Mouse (Mus musculus) urinary bladder, postnatal 4 days (tissue): ENCODE data around the gene Prdm5.

Source experiments
- DNase-seq, 2 experiments: peaks; one replicate each; pipeline ENCODE4 v3.0.0; 2021 to 2022; ENCODE audit warnings: low spot score in 2 of 2

Gene Prdm5

DNA sequence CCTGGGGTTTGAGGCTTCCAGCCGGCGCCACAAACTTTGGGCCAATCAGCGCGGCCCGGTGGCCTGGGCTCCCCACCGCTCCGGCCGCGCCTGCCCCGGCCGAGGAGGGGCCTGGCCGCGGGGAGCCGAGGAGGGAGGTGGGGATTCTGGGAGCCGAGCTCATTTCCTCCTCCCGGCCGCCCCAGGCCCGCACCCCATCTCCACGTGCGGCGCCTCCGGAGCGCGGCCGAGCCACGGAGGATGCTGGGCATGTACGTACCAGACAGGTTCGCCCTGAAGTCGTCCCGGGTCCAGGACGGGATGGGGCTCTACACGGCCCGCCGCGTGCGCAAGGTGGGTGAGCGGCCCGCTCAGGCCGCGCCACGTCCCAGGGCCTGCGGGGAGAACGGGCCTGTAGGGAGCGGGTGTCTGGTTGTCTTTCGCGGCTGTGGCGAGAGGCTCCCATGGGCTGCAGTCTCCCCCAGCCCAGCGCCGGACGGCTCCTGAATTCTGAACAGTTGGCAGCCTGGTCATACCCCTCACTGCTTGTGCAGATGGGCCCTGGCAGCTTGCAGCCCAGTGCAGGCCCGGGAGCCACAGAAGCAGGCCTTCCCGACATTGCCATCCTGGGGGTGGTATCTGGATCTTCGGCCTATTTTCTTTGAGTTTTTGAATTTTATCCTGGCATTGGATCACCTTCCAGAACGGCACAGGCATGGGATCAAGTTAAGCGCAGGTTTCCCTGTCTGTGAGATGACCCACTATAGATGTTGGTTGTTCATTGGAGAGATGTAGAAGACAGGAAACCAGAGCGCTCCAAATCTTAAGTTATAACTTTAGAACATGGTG lies at the start of gene Prdm5:
Gene Prdm5, plus strand, starts transcription at position 128 of the 828 bp plus-strand sequence.
- DNase-seq: peak; percentile 63 to 72

DNA sequence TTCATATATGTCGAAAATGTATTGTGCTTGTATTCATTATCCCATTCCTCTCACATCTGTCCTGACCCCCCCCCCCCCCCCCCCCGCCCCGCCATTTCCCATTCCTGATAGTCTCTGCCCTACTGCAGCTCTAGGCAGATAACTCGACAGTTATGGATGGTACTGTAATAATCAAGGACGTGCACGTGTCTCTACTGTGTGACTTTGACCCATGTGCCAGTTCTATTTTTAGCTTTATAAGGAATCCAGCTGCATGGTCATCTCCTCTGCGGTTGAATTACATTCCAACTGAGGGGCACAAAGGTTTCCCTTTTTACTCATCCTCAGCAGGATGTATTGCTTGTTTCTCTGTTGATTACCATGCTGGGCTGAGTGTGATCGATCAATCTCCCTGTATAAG lies 39.3 kb upstream of the Prdm5 start:
- DNase-seq: no peak

DNA sequence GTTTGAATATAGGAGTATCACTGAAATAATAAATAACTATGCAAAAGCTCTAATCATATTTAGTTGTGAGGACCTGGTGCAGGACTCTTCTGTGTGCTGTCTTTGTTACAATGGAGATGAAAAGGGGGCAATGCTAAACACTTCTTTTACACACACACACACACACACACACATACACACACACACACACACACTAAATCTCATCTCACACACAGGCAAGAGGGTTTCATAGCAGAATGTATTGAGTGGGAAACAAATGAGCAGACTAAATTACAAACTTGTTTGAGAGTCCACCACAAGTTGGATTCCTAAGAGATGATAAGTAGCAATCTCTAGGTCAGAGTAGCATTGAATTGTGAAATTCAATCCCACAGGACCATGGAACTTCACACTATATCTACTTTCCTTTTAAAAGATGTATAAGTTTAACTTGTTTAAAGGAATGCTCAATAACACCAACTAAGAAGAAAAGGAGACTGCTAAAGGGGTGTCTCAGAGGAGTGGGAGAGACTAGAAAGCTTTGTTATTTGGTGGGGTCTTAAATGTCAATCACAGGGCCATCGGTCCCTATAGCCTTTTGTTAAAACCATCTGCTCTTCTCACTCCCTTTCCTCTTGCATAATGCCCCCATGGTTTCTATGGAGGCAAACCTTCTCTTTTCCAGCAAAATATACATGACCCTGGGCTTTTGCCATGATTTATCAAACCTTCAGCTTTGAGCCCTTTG lies 35.5 kb upstream of the Prdm5 start:
- no peak for DNase-seq

DNA sequence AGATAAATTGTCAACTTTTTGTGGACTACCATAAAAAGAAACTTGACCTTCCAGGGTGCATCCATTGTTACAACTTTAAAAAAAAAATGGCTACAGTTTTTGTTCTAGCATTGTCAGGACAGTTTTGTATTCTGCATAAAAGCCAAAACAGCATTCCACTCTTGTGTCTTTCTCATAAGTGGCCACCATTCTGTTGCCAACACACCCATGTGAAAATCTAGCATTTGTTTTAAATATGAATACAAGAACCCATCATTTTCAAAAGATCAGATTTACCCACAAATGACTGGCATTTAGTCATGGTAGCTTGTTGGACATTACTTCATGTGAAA lies 35.0 kb upstream of the Prdm5 start:
- DNase-seq: no peak

DNA sequence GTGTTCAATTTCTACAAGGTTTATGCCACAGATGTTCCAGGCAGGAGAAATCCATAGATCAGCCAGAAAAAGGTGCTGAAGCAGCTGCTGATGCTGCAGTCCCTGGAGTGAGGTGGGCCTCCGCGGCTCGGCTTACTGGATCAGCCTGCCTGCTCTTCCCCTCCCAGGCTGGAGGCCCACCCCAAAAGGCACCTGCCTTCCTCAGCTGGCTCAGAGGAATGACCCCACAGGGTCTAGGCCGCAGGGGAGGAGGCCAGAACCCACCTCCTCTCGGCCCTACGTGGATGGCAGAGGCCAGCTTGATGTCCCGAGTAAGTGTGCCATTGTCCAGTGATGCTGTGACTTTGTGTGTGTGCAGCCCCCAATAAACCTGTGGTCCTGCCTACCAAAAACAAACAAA lies 20.6 kb upstream of the Prdm5 start:
- DNase-seq: no peak

DNA sequence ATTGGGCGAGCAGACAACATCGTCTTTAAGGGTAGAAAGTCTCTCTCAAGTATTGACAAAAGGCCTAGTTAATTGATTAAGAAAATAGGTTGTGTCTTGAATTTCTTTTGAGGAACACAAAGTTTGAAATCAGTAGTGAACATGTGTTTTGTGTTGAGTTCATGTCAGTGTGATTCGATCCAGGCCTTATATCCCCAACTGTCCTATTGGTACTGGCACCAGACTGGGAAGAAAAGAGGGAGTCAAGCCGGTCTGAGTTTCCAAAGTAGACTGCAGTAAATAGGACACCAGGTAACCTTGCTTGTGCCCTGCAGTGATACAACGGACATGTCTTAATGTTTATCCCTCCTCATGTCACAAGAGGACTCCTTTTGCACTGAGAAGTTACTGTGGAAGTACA lies 19.6 kb upstream of the Prdm5 start:
- DNase-seq: no peak

DNA sequence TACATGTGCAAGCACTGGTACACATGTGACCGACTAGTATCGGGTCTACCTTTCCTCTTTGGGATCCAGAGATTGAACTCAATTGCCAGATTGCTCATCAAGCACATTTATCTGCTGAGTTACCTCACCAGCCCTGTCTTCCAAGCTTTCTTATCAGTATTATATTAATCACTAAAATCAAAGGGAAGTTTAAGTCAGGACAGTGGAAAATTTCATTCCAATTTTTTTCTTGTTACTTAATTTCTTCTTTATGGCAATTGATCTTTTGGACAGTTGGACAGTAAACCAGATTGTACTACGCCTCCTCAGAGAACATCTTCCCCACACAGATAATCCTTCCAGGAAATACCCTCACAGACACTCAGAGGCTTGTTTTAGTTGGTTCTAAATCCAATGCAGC lies 18.7 kb upstream of the Prdm5 start:
- no peak for DNase-seq

DNA sequence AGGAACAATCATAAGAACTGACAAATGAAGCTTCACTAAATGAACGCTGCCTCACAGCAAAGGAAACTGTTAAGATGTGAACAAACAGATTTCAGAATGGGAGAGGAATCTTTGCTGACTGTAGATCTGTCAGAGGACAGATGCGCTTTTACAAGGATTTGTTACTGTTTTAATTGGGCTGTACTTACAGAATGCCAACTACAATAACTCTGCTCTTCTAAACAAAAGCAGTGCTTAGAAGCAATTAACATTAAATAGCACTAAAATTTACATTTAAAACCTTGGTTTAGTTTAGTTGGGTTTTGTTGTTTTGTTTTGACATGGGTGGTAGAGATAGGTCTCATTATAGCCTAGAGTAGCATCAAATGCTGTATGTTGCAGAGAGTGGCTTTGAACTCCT lies 14.3 kb upstream of the Prdm5 start:
- no peak for DNase-seq

DNA sequence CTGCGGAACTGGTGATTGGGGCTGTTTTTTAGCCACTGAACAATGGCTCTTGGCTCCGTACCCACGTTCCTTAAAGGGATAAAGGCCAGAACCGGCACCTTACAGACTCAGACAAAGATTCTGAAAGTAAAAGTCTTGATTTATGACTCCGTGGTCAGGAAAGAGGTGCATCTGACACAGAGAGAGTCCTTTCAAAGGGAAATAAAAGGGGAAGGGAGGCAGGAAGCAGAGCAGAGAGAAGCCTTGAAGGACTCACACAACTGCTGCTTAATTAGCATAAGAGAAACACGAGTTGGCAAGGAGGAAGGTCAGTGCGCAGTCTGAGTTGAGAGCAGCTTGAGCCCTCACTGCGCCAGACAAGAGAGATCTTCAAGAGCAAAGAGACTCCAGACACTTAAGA lies 13.7 kb upstream of the Prdm5 start:
- no peak for DNase-seq

DNA sequence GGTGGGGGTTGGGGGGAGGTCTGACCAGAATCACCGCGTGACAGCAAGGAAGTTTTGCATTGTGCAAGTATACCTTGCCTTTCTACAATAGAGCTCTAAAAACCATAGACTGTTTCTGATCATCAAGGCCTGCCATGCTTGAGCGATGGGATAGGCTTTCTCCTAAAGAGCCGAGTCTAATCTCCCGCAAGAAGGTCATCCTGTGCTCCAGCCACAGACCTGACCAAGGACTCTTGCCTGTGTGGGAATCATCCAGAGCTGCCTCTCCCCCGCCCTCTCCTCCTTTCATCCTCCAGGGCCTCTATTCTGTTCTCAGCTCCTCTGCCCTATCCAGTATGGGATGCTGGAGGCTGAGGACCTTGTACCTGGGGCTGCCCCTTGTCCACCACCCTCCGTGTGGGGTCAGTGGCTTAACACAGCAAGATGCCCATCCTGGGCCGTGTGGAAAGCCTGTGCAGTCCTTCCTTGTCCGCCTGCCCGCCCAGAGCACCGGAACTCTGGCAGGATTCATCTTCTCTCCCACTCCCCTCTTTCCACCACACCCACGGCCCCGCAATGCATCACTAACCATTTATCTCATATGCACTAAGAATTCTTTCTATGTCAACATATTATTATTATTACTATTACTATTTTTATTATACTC lies 12.9 kb upstream of the Prdm5 start:
- DNase-seq: no peak

DNA sequence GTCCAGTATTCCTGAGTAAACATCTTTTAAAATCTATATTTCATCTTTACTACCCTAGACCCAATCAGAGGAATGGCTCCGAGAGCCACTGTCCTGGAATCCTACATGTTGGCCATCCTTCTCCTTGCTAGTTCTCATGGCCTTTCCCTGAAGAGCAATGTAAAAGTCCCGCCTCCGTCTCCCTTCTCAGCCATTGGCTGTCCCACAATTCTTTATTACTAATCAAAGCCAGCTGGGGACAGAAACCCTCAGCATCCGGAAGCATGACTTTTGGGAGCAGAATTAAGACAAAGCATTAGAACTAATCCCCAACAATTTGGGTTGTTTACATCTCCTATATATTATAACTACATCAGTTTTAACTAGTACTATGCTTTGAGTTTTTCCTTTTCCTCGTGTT lies 10.9 kb upstream of the Prdm5 start:
- DNase-seq: no peak

DNA sequence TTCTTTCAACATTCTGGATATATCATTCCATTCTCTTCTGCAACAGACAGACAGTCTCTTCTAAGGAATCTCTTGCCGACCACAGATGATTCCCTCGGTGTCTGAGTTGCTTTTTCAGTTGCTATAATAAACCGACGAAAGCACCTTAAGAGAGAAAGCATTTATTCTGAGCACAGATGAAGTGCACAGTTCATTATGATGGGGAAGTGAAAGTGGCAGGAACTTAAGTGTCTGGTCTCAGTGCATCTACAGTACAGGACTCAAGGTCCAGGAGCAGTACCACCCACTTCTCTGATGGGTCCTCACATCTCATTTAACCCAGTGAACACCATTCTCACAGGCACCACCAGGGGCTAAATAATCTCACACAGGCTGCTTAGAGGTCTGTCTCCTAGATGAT lies 5.2 kb upstream of the Prdm5 start:
- DNase-seq: no peak

DNA sequence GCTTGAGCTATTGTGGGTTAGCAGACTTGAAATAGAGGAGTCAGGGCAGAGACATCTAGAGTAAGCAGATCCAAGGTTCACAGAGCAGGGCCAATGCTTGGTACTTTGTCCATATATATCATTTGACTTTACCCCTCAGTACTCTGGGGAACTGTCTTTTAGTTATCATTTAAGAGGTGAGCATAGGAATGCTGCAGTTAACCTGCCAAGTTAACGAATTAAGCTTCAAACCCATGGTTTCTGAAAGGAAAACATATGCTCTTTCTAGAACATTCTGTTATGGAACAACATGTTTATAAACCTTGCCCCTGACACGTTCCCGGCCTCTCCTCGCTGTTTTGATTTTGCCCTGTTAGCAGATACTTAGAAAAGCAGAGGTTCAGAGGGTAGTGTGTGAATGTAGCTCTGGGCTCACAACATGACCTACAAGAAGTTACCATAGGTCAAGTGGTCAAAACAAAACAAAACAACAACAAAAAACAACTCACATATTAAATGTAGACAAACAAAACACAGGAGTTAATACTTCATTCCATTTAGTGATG lies 973 bp downstream of the Prdm5 start:
- no peak for DNase-seq

DNA sequence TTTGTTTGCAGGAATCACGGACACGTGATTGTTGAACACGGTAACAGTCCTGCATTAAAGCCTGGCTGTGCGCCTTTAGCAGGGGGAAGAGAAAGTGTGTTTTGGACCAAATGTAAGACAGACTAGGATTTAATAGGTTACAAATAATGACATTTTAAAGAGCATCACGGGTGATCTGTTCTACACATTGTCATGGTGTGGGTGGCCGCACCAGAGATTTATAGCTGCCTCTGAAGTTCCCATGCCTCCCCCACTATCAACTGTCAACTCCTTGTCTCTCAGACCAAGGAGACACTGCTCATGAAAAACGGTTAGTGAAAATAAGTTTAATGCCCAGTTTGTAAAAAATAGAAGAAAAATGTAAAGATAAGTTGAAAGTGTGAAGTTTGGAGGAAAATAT lies 2.7 kb downstream of the Prdm5 start:
- no peak for DNase-seq

DNA sequence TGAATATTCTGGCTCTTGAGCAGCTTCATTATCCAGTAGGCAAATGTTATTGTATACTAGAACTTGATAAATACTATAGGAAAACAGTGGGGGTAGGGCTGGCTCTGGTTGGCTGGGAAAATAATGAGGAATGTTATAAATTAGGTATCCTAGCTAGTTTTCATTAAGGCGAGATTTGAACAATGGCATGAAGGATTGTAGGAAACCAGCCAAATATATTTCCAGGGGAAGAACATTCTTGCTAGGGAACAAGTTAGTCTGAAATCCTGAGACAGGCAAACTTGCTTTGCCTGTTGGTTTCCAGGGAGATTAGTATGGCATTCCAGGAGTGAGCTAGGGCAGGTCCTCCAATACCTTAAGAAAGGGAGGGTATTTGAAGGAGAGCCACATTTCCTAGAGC lies 4.9 kb downstream of the Prdm5 start:
- DNase-seq: no peak

DNA sequence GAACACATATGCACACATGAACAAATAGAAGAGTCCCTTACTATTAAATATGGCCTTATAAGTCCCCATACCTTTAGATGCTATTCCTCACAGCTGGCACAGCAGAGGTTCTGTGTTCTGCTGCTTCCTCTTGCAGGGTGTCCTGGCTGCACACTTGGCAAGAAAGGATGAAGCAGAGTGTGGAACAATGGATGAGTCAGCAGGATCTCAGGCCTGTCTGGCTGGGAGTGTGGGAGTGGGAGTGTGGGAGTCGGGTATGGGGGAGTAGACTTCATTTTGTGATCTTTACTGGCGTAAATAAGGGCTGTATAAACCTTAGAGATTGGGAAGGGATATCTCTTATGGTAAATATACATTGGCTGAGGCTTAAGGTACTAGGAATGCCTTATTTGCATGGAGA lies 14.1 kb downstream of the Prdm5 start:
- no peak for DNase-seq

DNA sequence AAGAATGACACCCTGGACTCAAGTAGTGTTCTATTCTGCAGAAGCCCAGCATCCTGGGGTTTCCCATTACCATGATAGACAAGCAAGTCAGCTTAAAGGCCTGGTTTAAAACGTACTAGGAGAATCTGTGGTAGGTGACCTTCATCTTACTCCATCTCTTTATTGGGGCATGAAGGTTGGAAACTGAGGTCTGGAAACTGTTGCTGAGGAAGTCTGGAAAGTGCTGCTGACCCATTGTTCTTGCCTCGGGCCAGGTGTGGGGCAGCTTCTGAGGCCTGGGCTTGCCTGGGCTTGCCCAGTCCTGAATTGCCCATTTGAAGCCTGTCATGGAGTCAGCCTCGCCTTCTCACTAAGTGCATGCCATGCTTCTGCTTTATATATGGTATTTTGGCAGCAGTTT lies 17.8 kb downstream of the Prdm5 start:
- no peak for DNase-seq

DNA sequence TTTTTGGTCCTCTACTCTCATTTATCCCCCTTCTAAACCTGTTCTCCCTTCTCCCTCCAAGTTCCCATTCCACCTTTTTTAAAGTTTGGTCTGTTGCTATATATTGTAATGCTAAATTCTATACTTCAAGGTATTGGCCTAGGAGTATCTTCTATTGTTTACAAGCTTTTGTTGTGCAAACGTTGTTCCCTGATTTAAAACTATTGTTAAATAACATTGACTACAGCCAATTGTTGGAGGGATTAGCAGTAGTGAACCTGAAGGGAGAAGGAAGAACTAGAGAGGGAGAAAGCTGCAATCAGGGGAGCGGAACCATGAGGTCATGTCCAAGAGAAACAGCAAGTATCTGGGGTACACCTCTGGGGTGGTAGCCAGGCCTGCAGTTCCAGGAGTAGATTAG lies 18.5 kb downstream of the Prdm5 start:
- DNase-seq: no peak

DNA sequence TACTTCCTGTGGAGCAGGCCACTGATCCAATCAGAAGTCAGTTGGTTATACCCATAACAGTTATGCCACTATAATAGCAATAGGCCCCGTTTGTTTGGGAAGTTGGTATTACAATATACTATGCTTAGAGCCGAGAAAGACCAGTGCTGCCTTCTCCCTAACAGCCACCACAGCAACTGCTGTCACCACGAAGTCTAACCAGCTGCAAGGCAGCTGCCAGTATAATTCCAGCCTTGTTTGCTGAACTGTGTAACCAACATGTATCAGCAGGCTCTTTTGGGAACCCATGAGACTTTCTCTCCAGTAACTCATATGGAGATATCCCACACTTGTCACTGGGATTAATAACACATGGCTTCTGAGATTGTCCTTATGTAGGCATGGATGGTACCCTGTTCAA lies 19.6 kb downstream of the Prdm5 start:
- DNase-seq: no peak

DNA sequence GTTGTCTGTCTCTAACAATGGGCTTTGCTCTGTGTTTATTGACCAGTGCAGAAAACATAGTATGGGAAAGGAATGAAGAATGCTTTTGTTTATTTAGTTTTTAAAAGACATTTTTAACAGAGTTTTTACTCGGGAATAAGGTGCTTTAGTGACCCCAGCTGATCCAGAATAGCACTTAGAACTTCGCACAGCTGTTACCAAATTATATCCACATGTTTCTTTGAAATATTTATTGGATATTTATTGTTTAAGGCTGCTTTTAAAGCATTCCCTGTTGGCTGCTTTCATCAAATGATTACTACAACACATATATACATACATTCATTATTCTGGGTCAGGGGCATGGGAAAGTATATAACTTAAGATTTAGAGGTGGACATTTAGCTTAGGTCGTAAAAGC lies 32.9 kb downstream of the Prdm5 start:
- DNase-seq: no peak

DNA sequence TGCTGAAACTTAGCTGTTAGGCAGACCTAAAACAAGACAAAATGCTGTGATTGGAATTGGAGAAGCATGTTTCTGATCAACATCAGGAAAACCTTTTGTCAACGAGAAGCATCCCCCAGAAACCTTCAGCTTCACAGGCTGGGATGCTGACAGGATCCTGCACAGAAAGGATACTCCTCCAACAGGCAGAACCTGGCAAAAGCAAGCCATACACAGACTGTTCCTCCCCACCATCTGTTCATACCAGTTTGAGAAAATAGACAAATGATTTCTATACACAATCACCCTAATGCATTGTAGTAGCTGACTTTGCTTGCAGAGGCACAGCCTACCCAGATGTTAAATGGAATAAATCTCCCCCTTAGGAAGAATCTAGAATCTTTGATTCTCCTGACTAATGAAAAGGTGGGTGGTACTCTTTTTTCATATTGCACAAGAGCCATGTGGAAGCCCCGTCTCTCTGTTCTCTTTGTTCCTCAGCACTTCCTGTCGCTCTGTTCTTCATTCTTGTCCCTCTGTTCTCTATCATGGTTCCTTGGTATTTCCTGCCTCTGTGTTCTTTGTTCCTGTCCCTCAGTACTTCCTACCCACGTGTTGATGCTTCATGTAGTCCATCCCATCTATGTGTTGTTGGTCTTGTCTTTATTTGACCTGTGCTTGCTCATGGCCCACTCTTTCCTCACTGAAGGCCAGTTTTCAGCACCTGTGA lies 39.4 kb downstream of the Prdm5 start:
- no peak for DNase-seq

DNA sequence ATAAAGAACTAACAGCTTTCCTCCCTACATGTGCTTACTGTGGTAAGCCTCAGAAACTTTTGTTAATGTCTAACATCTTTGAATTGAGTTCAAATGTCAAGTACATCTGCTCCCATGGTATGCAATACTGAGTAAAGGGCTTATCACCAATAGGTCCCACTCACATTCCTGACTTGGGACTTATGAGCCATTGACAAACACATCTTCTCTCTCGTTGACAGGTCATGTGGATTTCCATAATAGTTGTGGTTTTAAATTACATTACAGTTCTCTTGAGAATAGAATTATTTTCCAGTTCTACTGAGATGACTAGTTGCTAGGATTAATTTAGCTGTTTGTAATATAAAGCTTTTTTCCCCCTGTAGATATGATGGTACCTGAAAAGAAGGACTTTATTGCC lies 49.9 kb downstream of the Prdm5 start:
- no peak for DNase-seq
